Mouse (Mus musculus) cerebellum, adult (tissue): ENCODE results near the gene Ccdc58.
"Not testable (repeated sequence)": the region's sequence is repeated elsewhere in the genome, so short reads cannot be mapped to it uniquely, and the experiment has no call there.

Experiments
- ATAC-seq: cut with Nextera tagmentation; 2 replicates; pipeline ENCODE4 v1.9.2; 2017; ENCODE audit warnings: mild to moderate bottlenecking, moderate library complexity, mixed read lengths; ENCODE audit not compliant: insufficient number of reproducible peaks, low FRiP score, low TSS enrichment

Gene Ccdc58

GRCm38 (mm10) chr16:36072410-36073011 is 1.0 kb downstream of the Ccdc58 start:
- ATAC-seq = no peak

GRCm38 (mm10) chr16:36074772-36075171 is 3.3 kb downstream of the Ccdc58 start:
- no peak for ATAC-seq

GRCm38 (mm10) chr16:36079916-36080315 is 8.4 kb downstream of the Ccdc58 start:
- no peak for ATAC-seq

GRCm38 (mm10) chr16:36087846-36088245 is 16.4 kb downstream of the Ccdc58 start:
- ATAC-seq = no peak

GRCm38 (mm10) chr16:36089065-36089464 is 17.6 kb downstream of the Ccdc58 start:
- no peak for ATAC-seq

- no peak for ATAC-seq
Observed at GRCm38 (mm10) chr16:36089850-36090616, 18.5 kb downstream of the Ccdc58 start.

GRCm38 (mm10) chr16:36090785-36091509 is 19.5 kb downstream of the Ccdc58 start:
- ATAC-seq = no peak

- ATAC-seq = no peak
Observed at GRCm38 (mm10) chr16:36094079-36094478, 22.6 kb downstream of the Ccdc58 start.

GRCm38 (mm10) chr16:36097813-36098499 is 26.5 kb downstream of the Ccdc58 start:
- not testable (repeated sequence) for ATAC-seq

GRCm38 (mm10) chr16:36101526-36101925 is 30.0 kb downstream of the Ccdc58 start:
- no peak for ATAC-seq

GRCm38 (mm10) chr16:36102211-36102610 is 30.7 kb downstream of the Ccdc58 start:
- ATAC-seq = no peak

- ATAC-seq = not testable (repeated sequence)
Observed at GRCm38 (mm10) chr16:36111486-36111885, 40.0 kb downstream of the Ccdc58 start.

- not testable (repeated sequence) for ATAC-seq
Observed at GRCm38 (mm10) chr16:36115751-36116150, 44.3 kb downstream of the Ccdc58 start.

- ATAC-seq = no peak
Observed at GRCm38 (mm10) chr16:36128092-36128491, 56.6 kb downstream of the Ccdc58 start.

GRCm38 (mm10) chr16:36131141-36131540 is 59.7 kb downstream of the Ccdc58 start, which contains the start of gene Csta1:
Csta1 (minus strand) TSS chr16:36131241.
- no peak for ATAC-seq

GRCm38 (mm10) chr16:36138201-36138600 is 66.7 kb downstream of the Ccdc58 start:
- no peak for ATAC-seq
